Mouse (Mus musculus): Measurements from ENCODE around the gene Pih1d1. TPM values are rescaled to one million over a fixed set of nuclear protein-coding genes. Genes with fewer than 3 reads are reported as not detected.

The Pih1d1 gene
- total RNA-seq, 2 experiments from 2014 or later, result 34.7 to 39.7 TPM

GRCm38 (mm10) chr7:45129318-45129717 is 24.8 kb upstream of the Pih1d1 start:
- intact Hi-C loops (cut with DNase I), result no loop called here
- no peak for TF ChIP-seq CTCF (IDR thresholded peaks at IDR 0.05)
- H3K4me3 ChIP-seq, result peak overlapping the region; percentile 78
- DNase-seq, result peak; percentile 64
- H3K27ac ChIP-seq, result peak overlapping the region; percentile 89

DNA sequence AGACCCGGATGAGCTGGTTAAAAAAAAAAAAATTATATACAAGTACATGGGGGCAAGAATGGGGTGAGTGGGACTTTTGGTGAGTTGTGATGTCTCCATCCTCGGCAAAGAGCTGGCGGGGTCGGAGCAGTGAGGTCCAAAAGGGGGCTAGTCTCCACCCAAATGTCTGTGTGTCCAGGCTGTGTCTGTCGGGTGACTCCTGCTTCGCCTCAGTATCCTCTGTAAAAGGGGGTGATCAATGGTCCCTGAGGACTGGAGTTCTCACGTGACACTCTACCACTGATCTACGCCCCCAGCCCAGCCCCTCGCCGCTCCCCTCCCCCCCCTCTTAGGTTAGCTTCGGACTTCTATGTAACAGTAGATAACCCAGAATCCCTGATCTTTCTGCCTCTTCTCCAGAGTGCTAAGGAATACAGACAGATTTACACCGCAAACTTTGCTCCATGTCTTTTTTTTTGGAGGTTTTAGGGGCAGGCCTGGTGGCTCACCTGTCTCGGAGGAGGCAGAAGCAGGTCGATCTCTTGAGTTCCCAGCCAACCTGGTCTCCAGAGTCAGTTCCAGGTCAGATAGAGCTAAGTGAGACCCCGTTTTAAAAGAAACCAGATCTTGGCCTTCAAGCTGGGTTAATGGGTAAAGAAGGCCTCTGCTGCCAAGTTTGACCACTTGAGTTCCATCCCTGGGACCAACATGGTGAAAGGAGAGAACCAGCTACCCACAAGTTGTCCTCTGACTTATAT is 24.2 kb upstream of the Pih1d1 start:
- intact Hi-C loops (cut with DNase I), result no loop called here
- no peak for TF ChIP-seq CTCF (IDR thresholded peaks at IDR 0.05)
- DNase-seq, result no peak
- Histone ChIP-seq H3K27ac (peak overlapping the region; percentile 89), H3K4me3 (peak overlapping the region; percentile 78)

DNA sequence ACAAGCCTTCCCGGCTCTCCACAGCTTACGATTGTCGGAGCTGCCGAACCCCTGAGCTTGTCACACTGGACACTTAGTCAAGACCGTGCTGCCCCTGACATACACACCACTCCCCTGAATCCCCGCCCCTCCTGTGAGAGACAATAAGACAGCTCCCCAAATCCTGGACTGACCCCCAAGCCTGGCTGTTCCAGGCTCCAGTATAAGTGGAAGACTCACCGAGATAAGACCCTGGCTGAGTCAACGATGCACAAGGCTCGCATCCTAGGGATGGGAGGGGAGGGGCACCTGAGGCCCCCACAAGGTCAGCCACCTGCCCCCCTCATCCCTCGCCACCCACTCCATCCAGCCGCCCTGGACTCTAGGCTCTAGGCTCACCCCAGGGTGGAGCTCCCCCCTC is 22.3 kb upstream of the Pih1d1 start:
- no peak overlapping the region for H3K4me3 ChIP-seq
- DNase-seq, result no peak
- intact Hi-C loops (cut with DNase I), result no loop called here
- TF ChIP-seq CTCF (IDR thresholded peaks at IDR 0.05), result no peak
- H3K27ac ChIP-seq, result no peak overlapping the region

GRCm38 (mm10) chr7:45133446-45134159 is 20.5 kb upstream of the Pih1d1 start:
- no peak for DNase-seq
- Histone ChIP-seq H3K27ac (no peak overlapping the region; the same call in 1 of the 2 replicates), H3K4me3 (no peak overlapping the region)
- peak; percentile 32 for TF ChIP-seq CTCF (IDR thresholded peaks at IDR 0.05)
- intact Hi-C loops (cut with DNase I), result no loop called here

GRCm38 (mm10) chr7:45134544-45135026 is 19.5 kb upstream of the Pih1d1 start:
- TF ChIP-seq CTCF (IDR thresholded peaks at IDR 0.05), result no peak
- Histone ChIP-seq H3K27ac (no peak overlapping the region; the same call in 1 of the 2 replicates), H3K4me3 (peak overlapping the region; percentile 73)
- DNase-seq, result peak; percentile 51
- intact Hi-C loops (cut with DNase I), result loop anchor here (5.0 kb wide), 1 partner anchor 152 kb away; no protein-coding TSS in a partner anchor

- intact Hi-C loops (cut with DNase I), result loop anchor here (5.0 kb wide), 1 partner anchor 153 kb away; no protein-coding TSS in a partner anchor
- H3K27ac ChIP-seq, result peak overlapping the region; percentile 93
- H3K4me3 ChIP-seq, result peak overlapping the region; percentile 73
- DNase-seq, result no peak
- no peak for TF ChIP-seq CTCF (IDR thresholded peaks at IDR 0.05)
Observed at GRCm38 (mm10) chr7:45135370-45135769, 18.7 kb upstream of the Pih1d1 start.

GRCm38 (mm10) chr7:45135993-45136567 is 18.0 kb upstream of the Pih1d1 start, which contains the start of the genes Gm45713 and Flt3l:
Gene Gm45713, minus strand, starts transcription at chr7:45136231.
Gene Flt3l, minus strand, starts transcription at chr7:45136432.
- peak; percentile 95 for DNase-seq
- intact Hi-C loops (cut with DNase I), result loop anchor here (1.0 to 5.0 kb wide), 2 partner anchors 56 to 154 kb away; no protein-coding TSS in a partner anchor
- Histone ChIP-seq H3K4me3 (peak within 1 kb of the TSS; percentile 73), H3K27ac (peak within 1 kb of the TSS; percentile 93)
- TF ChIP-seq CTCF (IDR thresholded peaks at IDR 0.05), result peak; percentile 99

DNA sequence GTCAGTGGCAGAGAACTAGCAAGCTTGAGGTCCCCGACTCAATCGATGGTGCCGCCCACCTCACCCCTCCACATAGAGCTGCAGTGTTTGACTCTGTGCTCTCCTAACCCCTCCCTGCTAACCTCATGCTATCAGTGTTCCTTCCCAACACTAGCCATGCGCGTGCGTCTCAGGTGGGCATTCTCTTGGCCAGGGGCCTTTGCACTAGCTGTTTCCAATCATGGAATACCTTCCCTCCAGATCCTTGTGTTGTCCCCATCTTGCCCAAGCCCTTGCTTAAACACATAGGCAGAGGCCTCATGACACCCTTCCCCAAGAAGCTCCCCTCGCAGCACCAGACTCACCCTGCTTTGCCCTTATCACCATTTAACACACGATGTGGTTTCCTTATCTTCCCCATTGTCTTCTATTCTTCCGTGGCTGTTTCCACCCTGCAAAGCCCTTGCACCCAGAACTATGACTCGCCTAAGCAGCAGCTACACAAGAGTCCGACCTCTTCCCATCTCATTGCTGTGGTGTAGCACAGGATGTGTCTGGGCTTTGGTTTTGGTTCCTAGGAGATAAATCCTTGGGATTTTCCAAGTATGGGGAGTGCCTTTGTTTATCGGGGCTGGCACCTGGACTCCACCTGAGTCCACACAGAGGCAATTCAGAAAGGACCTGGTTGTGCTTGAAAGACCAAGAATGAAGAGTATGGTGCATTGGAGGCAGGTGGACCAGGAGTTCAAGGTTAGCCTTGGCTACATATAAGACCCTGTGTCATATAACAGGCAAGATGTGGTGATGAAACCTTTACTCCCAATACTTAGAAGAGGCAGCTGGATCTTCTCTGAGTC is 16.7 kb upstream of the Pih1d1 start:
- DNase-seq, result no peak
- intact Hi-C loops (cut with DNase I), result loop anchor here (5.0 kb wide), 1 partner anchor 155 kb away; no protein-coding TSS in a partner anchor
- no peak overlapping the region for H3K4me3 ChIP-seq
- TF ChIP-seq CTCF (IDR thresholded peaks at IDR 0.05), result no peak
- H3K27ac ChIP-seq, result no peak overlapping the region

GRCm38 (mm10) chr7:45138403-45138802 is 15.7 kb upstream of the Pih1d1 start:
- intact Hi-C loops (cut with DNase I), result loop anchor here (5.0 kb wide), 1 partner anchor 156 kb away; no protein-coding TSS in a partner anchor
- H3K4me3 ChIP-seq, result no peak overlapping the region
- no peak overlapping the region for H3K27ac ChIP-seq
- TF ChIP-seq CTCF (IDR thresholded peaks at IDR 0.05), result no peak
- DNase-seq, result no peak

- TF ChIP-seq CTCF (IDR thresholded peaks at IDR 0.05), result no peak
- Histone ChIP-seq H3K4me3 (no peak overlapping the region), H3K27ac (no peak overlapping the region)
- intact Hi-C loops (cut with DNase I), result loop anchor here (5.0 kb wide), 1 partner anchor 158 kb away; no protein-coding TSS in a partner anchor
- DNase-seq, result no peak
Observed at GRCm38 (mm10) chr7:45139904-45140723, 14.0 kb upstream of the Pih1d1 start.

- no peak overlapping the region for H3K27ac ChIP-seq
- DNase-seq, result no peak
- intact Hi-C loops (cut with DNase I), result no loop called here
- no peak overlapping the region for H3K4me3 ChIP-seq
- no peak for TF ChIP-seq CTCF (IDR thresholded peaks at IDR 0.05)
Observed at GRCm38 (mm10) chr7:45141319-45141718, 12.8 kb upstream of the Pih1d1 start.

Data from gastrocnemius, adult 2 months (tissue).